Mouse (Mus musculus): ENCODE data around the gene Zdhhc22.

Zdhhc22 gene

DNA sequence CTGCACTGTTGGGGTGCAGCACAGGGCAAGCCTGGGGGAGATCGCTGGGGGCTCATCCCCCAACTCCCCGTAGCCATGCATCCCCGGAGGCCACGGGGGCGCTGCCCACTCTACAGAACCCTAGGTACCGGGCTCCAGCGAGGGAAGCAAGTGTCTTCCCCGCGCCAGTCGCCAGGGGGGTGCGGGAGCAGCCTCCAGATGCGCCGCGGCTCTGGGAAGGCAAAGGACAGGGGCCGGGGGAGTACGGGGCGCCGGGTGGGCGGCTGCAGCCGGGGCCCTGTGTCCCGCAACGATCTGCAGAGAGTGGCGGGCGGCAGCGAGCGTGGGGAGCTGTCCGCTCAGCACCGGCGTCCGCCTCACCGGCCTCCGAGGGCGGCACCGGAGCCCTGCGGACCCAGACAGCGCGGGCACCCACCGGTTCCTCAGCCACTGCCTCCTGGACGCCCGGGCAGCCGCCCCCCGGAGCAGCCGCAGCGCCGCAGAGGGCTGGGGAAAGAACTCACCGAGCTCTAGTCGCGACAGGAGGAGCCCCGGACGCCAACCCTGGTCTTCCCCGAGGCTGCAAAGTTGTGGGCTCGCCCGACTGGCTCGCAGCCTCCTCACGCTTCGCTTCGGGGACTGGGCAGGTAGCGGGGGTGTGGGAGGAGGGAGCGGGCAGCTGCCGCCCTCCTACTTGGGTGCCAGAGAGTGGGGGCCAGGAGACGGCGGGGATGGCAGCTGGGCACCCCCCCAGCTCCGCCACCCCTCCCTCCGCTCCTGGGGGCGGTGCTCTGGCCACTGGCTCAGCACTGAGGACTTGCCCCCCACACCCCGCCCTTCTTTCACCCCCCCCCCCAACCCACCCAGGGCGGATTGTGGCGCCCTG lies at the start of gene Zdhhc22:
Gene Zdhhc22, minus strand, starts transcription at position 541 of the 865 bp plus-strand sequence.
- ChIA-PET CTCF (interaction anchor here (0.6 to 2.9 kb wide), 14 partner anchors 9 to 421 kb away, joined by 3 to 13 read pairs (median 4); no protein-coding TSS in a partner anchor), POLR2A (interaction anchor here (0.6 to 1.5 kb wide), 13 partner anchors 9 to 1004 kb away, joined by 3 to 6 read pairs (median 3); no protein-coding TSS in a partner anchor)

DNA sequence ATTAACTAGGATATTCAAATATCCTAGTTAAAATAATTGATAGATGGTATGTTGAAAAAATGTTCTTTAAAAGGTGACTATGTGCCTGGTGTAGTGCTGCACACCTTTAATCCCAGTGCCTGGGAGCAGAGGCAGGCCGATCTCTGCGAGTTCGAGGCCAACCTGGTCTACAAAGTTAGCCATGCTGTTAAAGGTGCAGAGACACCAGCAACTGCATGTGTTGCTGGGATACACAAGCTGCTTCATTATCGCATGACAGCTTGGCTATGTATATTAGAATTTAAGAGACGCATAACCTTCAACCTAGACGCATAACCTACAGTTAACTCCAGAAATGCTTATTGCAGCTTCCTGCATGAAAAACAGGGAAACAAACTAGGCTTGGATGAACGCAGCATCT lies 46.4 kb upstream of the Zdhhc22 start:
- ChIA-PET CTCF (interaction anchor here in 1 of 4 experiments (1.1 to 1.9 kb wide), 2 partner anchors 10 to 16 kb away, joined by 3 to 13 read pairs; no protein-coding TSS in a partner anchor), POLR2A (interaction anchor here in 1 of 4 experiments (0.8 kb wide), 1 partner anchor 8 kb away, joined by 3 read pairs; no protein-coding TSS in a partner anchor)

DNA sequence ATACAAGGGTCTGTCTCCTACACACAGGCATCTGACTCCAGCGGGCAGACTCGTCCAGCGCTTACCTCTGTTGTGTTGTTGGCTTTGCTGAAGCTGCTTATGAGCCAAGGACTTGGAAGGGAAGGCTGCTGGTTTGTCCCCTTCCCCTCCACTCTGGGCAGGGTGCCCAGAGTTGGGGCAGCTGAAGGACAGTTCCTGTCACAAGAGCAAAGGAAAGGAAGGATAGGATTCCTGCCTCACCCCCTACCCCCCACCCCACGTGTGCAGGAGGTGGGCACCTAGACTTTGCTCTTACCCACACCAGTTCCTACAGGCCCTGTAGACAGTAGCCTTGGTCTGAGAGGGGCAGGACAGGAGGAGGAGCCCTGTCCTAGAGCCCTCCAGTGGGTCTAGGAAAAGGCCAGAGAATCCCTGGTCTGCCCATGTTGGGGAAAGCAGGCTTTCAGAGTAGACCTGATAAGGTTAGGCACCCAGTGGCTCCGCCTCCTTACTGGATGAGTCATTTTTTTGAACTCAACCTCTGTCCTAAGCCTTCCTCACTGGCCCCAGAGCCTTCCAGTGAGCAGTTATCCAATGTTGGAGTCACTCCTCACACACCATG lies 41.0 kb upstream of the Zdhhc22 start:
- ChIA-PET POLR2A (no interaction called here), CTCF (interaction anchor here in 1 of 4 experiments (1.3 to 1.5 kb wide), 2 partner anchors 22 to 259 kb away, joined by 3 to 4 read pairs; no protein-coding TSS in a partner anchor)

DNA sequence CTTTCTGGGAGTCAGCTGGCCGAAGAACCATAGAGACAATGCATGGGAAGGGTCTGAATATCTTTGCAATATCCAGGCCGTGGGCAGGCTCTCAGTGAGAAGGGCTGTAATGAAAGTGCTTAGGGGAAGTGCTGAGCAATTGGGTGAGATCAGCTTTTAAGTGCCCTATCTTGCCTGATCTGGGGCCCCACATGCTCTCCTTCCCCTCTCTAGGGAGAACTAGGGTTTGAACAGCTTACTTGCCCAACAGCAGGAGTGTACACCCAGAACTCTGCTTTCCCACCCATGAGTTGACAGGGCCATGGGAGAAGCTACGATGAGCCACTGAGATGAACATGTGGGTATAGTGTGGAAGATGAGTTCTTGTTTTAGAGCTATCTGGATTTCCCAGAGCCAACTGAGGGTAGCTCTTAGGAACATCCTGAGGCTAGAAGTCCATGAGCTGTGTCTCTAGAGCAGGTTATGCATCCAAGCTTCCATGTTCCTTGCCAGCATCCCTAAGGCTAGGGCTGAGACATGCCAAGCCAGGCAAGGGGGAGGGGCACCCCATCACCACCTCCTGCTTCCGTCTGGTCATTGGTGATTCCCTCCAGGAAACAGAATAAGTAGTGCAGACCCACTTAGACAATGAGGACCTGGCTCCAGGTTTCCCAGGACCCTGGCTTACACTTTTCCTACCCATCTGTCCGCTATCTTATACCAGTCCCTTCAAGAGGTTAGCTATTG lies 39.2 kb upstream of the Zdhhc22 start:
- CTCF ChIA-PET = interaction anchor here in 3 of 4 experiments (1.3 to 1.5 kb wide), 3 partner anchors 24 to 257 kb away, joined by 3 to 4 read pairs (median 3); no protein-coding TSS in a partner anchor

DNA sequence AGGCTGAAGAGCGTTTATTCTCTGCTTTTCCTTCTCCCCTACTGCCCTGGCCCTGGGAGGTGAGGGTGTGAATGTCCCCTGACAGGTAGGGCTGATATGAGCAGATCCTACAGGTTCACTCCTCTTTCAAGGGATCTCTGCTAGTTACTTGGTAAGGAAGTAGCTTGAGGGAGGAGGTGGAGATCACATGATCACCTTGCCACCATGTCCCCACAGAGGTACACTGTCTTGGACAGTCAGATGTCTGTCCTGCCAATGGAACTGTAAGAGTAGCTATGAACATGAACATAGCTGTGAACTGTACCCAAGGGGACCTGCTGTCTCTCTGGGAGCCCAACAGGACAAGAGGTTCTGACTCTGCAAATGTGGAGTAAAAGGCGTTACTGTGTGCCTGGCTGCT lies 37.8 kb upstream of the Zdhhc22 start:
- POLR2A ChIA-PET = interaction anchor here in 1 of 4 experiments (0.5 kb wide), 1 partner anchor 359 kb away, joined by 3 read pairs; no protein-coding TSS in a partner anchor
- CTCF ChIA-PET = interaction anchor here in 3 of 4 experiments (1.0 to 1.5 kb wide), 3 partner anchors 25 to 29 kb away, joined by 3 to 5 read pairs (median 3); no protein-coding TSS in a partner anchor

More for the DNA sequence above, 39.2 kb upstream of the Zdhhc22 start:
- POLR2A ChIA-PET = interaction anchor here in 2 of 4 experiments (0.5 kb wide), 2 partner anchors 75 to 394 kb away, joined by 3 to 6 read pairs; no protein-coding TSS in a partner anchor

DNA sequence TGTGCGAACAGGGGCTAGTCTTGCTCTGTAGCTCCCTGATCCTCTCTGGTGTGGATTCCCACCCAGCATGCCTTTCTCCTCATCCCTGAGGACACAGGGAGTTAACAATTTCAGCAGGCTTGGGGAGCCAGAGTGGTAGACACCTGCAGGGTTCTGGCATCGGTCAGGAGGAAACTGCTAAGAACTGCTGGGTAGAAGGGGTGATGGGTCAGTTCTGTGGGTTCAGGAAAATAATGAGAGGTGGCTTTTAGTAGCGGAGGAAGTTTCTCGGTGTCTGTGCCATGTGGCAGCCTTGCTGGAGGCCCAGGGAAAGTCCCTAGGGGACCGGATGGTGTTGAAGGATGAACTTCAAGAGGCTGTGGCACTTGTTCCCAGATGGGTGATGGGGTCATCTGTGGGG lies 37.2 kb upstream of the Zdhhc22 start:
- POLR2A ChIA-PET = interaction anchor here in 1 of 4 experiments (0.8 kb wide), 1 partner anchor 55 kb away, joined by 3 read pairs; no protein-coding TSS in a partner anchor
- CTCF ChIA-PET = interaction anchor here (0.5 to 1.7 kb wide), 5 partner anchors 11 to 61 kb away, joined by 3 to 5 read pairs (median 4); no protein-coding TSS in a partner anchor

DNA sequence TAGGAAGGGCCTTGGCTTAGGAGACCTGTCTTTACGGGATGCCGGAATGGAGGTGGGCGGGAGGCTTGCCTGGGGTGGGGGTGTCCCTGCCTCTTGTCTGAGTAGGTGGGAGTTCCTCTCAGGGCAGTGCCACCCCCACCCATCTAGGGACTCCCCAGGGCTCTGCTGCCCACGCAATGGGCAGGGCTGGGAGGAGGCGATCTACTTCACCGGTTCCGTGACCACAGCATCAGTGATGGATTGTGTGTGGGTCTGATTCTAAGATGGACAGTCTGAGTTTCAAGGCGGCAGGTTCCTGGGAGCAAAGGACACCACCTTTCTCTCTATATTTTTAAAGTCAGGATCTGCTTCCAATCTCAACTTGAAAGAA lies 36.6 kb upstream of the Zdhhc22 start:
- POLR2A ChIA-PET = interaction anchor here in 2 of 4 experiments (0.8 to 1.6 kb wide), 3 partner anchors 16 to 55 kb away, joined by 3 to 7 read pairs (median 3); no protein-coding TSS in a partner anchor
- CTCF ChIA-PET = interaction anchor here (0.6 to 2.3 kb wide), 14 partner anchors 8 to 585 kb away, joined by 3 to 7 read pairs (median 4); no protein-coding TSS in a partner anchor

DNA sequence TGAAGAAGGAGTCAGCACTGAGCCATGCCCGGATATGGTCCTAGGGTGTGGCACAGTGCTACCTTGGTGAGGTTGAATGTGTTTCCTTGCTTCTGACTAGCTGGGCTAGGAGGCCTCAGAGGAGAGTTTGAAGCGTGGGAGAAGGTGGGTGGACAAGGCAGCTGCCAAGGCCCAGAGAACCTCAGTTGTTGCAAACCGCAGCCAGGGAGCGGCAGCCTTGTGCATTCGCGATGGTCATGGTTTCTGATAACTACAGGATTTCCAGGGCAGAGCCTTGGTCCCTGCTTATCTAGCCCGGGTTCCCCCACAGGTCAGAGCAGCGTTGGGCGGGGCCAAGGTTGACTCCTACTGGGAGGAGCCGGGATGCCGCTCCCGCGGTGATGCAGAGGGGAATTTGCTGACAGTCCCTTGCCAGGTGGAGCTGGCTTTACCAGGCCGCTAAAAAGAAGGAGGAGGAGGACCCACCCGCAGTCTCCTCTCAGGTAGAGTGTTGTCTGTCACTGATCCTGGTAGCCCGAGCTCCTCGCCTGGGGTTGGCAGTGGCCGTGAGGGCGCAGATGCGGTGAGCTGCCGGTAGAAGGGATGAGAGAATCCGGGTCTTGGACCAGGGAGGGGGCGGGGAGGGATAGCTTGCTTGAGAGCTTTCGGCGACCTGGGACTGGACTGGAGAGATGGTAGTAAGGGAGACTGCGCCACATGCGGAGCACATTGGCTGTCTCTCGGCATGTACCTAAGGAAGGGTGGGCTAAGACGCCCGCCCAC lies 36.1 kb upstream of the Zdhhc22 start:
- CTCF ChIA-PET = interaction anchor here (0.5 to 2.3 kb wide), 16 partner anchors 9 to 585 kb away, joined by 3 to 7 read pairs (median 4); no protein-coding TSS in a partner anchor
- POLR2A ChIA-PET = interaction anchor here in 3 of 4 experiments (0.8 to 1.6 kb wide), 4 partner anchors 13 to 283 kb away, joined by 3 to 7 read pairs (median 4); no protein-coding TSS in a partner anchor

DNA sequence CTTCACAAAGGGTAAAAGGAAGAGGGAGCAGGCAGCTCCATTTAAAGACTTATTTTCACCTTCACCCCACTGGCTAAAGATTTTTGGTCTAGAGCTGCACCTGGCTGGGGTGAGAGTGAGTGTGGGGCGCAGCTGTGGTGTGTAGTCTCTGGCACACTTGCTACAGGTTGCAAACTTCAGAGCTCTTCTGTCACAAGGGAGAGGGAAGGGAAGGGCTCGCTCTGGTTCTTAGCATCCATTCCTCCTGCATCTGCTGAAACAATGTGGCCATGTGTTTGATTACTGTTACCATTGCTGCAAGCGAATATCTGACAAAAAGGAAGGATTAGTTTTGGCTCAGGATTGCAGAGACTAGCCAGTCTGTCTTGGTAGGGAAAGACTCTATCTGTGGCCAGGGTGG lies 33.2 kb upstream of the Zdhhc22 start:
- CTCF ChIA-PET = interaction anchor here in 2 of 4 experiments (0.8 to 1.6 kb wide), 2 partner anchors 14 to 255 kb away, joined by 3 to 4 read pairs; no protein-coding TSS in a partner anchor
- POLR2A ChIA-PET = no interaction called here

DNA sequence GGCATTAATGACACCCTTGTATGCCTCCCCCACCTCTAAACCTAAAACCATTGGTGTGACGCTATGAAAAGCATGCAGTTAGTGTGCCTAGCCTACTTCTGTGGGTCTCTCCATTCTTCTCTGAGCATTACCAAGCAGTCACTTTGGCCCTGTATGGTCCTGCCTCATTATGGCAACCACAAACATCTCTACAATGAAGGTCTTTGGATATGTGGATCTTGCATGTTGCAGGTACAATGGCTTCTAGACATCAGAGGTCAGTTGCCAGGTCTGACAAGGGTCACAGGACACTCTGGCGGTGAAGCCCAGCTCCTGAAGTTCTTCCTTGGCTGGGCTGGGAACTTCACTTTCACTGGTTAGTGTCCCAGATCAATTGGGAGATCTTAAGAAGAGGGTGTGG lies 31.8 kb upstream of the Zdhhc22 start:
- ChIA-PET POLR2A (no interaction called here), CTCF (no interaction called here)

DNA sequence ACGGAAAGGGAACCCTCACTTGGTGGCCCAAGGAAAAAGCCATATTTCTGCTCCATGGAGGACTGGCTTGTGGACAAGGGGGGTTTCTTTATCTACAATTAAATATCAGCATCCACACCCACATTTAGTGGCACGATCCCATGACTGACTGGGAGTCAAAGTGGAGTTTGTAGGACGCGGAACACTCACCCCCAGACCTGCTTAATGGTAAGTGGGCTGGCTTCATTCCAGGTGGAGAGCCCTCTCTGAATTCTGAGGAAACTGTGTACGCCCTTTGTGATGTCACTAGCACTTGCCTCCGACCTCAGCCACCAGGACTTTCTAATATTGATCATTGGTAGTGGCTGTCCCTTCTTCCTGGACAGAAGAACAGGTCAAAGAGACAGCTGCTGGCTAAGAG lies 30.8 kb upstream of the Zdhhc22 start, which contains the start of gene Tmem63c:
Gene Tmem63c, plus strand, starts transcription at position 301 of the 400 bp plus-strand sequence.
- ChIA-PET POLR2A (no interaction called here), CTCF (no interaction called here)

DNA sequence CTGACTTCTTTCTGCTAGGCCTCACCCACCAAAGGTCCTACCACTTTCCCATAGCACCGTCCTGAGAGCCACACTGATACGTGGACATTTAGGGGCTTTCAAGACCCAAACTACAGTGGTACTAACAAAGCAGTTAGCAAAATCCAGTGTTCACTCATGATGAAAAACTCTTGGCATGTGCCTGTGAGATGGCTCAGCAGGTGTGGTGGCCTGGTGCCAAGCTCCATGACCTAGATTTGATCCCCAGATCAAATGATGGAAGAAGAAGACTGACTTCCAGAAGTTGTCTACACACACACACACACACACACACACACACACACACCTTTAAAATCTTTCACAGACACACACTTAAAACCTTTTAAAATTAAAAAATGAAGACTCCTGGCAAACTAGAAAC lies 28.5 kb upstream of the Zdhhc22 start:
- CTCF ChIA-PET = interaction anchor here in 3 of 4 experiments (0.5 to 1.8 kb wide), 6 partner anchors 27 to 1200 kb away, joined by 3 to 6 read pairs (median 3); no protein-coding TSS in a partner anchor
- POLR2A ChIA-PET = interaction anchor here in 1 of 4 experiments (0.7 kb wide), 1 partner anchor 44 kb away, joined by 3 read pairs; no protein-coding TSS in a partner anchor

DNA sequence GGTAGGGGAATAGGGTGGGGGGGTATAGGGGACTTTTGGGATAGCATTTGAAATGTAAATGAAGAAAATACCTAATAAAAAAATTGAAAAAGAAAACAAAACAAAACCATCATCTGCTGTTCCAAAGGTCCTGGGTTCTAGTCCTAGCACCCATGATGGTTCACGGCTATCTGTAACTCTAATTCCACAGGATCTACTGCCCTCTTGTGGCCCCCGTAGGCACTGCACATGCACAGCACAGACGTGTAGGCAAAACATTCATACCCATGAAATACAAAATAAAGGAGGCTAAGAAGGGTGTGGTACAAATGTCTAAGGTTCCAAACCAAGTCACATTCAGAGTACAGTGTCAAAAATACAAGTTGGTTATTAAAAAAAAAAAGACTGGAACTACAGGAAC lies 26.8 kb upstream of the Zdhhc22 start:
- ChIA-PET CTCF (no interaction called here), POLR2A (no interaction called here)

DNA sequence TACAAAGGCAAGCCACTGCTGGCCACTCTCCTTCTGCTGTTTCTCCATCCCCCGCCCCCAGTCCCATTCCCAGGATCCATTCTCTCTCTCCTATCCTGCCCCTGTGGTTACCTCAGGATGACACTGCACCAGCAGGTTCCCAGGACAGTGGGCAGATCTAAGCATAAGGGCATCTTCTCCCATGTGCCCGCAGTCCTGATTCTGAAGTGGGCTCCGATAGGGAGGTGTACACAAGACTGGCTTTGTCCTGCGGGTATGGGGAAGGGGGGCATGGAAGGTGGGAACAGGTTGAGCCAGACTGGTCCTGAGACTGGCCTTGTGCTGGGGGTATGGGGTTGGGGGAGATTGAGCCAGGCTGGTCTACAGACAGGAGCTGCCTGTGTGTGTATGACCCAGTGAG lies 14.4 kb upstream of the Zdhhc22 start:
- ChIA-PET CTCF (interaction anchor here in 1 of 4 experiments (2.5 kb wide), 1 partner anchor 30 kb away, joined by 10 read pairs; no protein-coding TSS in a partner anchor), POLR2A (interaction anchor here in 1 of 4 experiments (0.5 kb wide), 1 partner anchor 149 kb away, joined by 5 read pairs; no protein-coding TSS in a partner anchor)

DNA sequence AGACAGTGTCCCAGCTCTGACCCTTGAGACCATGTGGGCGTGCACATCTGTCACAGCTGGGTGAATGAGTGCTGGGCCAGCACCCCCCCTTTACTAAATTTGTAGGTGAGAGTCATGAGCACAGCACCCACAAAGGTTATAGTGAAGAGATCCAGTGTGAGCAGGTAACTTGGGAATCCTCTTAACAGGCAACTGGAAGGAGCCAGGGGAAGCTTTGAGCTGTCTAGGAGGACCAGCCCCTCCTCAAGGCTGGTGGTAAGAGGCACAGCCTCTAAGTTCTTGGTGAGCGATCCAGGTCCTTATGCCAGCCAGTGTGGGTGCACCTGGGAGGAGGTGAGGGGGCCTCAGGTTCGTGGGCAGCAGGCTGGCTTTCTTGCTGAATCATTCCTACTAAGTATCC lies 13.4 kb upstream of the Zdhhc22 start:
- CTCF ChIA-PET = interaction anchor here in 2 of 4 experiments (0.6 to 3.3 kb wide), 4 partner anchors 20 to 288 kb away, joined by 3 to 15 read pairs (median 4); no protein-coding TSS in a partner anchor
- POLR2A ChIA-PET = interaction anchor here in 2 of 4 experiments (1.1 to 1.3 kb wide), 2 partner anchors 19 to 23 kb away, joined by 3 to 7 read pairs; no protein-coding TSS in a partner anchor

DNA sequence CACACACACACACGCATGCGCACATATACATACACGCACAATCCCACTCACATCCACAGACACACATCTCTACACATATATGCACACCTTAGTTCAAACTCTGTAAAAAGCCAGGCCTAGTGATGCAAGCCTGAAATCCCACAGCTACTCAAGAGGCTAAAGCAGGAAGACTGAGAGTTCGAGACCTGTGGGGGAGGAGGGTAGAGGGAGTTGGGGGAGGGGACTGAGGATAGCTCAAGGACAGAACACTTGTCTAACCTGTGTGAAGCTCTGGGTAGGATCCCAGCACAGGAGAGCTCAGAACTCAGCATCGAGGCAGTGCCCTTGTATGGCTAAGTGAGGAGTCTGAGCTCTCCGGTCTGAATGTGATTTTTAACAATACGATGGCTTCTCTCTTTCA lies 12.6 kb upstream of the Zdhhc22 start:
- POLR2A ChIA-PET = interaction anchor here (0.6 to 1.3 kb wide), 8 partner anchors 12 to 314 kb away, joined by 3 to 7 read pairs (median 4); partner anchors contain the start of gene Zdhhc22 (in 1 of the 4)
- CTCF ChIA-PET = interaction anchor here (0.6 to 3.3 kb wide), 15 partner anchors 13 to 827 kb away, joined by 3 to 15 read pairs (median 4); partner anchors contain the start of gene Zdhhc22 (in 1 of the 4)

DNA sequence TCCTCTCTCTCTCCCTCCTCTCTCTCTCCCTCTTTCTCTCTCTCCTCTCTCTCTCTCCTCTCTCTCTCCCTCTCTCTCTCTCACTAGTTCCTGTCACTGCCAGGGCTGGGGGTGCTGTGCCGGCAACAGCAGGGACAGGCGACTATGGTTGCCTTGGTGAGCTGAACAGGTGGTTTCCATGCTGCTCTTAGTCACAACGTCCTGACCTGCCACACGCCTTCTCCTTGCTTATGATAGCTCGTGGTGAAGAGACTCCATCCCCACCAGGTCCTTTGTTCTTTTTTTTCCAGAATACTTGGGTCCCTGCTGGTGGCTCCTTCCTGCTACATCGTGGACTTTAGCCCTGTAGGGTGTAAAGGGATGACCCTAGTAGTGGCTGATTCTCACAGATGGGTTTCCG lies 12.0 kb upstream of the Zdhhc22 start:
- ChIA-PET POLR2A (interaction anchor here in 3 of 4 experiments (0.6 to 1.3 kb wide), 6 partner anchors 18 to 1224 kb away, joined by 3 to 7 read pairs (median 4); no protein-coding TSS in a partner anchor), CTCF (interaction anchor here in 3 of 4 experiments (0.6 to 3.3 kb wide), 11 partner anchors 12 to 826 kb away, joined by 3 to 15 read pairs (median 4); partner anchors contain the start of gene Zdhhc22 (in 1 of the 3))
